Mouse (Mus musculus) spleen, adult 2 months (tissue): ENCODE data around the gene Amdhd2. TPM values are rescaled to one million over a fixed set of nuclear protein-coding genes. Genes with fewer than 3 reads are reported as not detected.
A peak's percentile ranks its signal among the peaks of the same experiment; 100 is the strongest.

Source experiments
- DNase-seq, 2 experiments: peaks; one replicate each; pipeline versions ENCODE4 v3.0.0 to v3.0.0-alpha.2; 2012 to 2021; ENCODE audit warnings: low spot score in 2 of 2, low read depth in 1 of 2
- H3K27ac ChIP-seq: fragments of 200-500 bp; 2 replicates; pipeline ENCODE4 v1.5.1; 2012; ENCODE audit warnings: low read length, inconsistent platforms; ENCODE audit not compliant: insufficient read depth
- H3K27me3 ChIP-seq: fragments of 200-500 bp; 2 replicates; pipeline ENCODE4 v1.6.1; 2012; ENCODE audit warnings: mild to moderate bottlenecking, moderate library complexity, low read length, inconsistent platforms; ENCODE audit not compliant: control insufficient read depth, insufficient read depth
- H3K36me3 ChIP-seq: fragments of 200-500 bp; 2 replicates; pipeline ENCODE4 v1.6.1; 2012; ENCODE audit warnings: mild to moderate bottlenecking, low read length, inconsistent platforms; ENCODE audit not compliant: control insufficient read depth, insufficient read depth
- H3K4me1 ChIP-seq: fragments of 200-500 bp; 2 replicates; pipeline ENCODE4 v1.6.1; 2011; ENCODE audit warnings: inconsistent platforms; ENCODE audit not compliant: control insufficient read depth, insufficient read depth, insufficient read length
- H3K4me3 ChIP-seq: fragments of 200-500 bp; 2 replicates; pipeline ENCODE4 v1.5.1; 2011; ENCODE audit warnings: mild to moderate bottlenecking, inconsistent platforms; ENCODE audit not compliant: insufficient read depth, insufficient read length; ENCODE audit errors: extremely low read depth
- CTCF ChIP-seq: fragments of 200-500 bp; IDR thresholded peaks from 2 replicates; pipeline ENCODE4 v1.5.1; 2011; ENCODE audit warnings: mild to moderate bottlenecking, inconsistent platforms; ENCODE audit not compliant: insufficient read depth, insufficient read length, insufficient replicate concordance; ENCODE audit errors: extremely low read depth
- POLR2A ChIP-seq: fragments of 200-500 bp; IDR thresholded peaks from 2 replicates; pipeline ENCODE4 v1.6.1; 2011; ENCODE audit warnings: low read depth, low read length, inconsistent platforms
- WGBS: fragments of 180-500 bp; shearing (Covaris S2); methylation state at CpG from one replicate; pipeline ENCODE4 v1.1.7; 2018; 5-methylcytosine and 5-hydroxymethylcytosine counted together
- polyA plus RNA-seq: library from polyadenylated mRNA; depleted of rRNA; stranded (reverse); fragments of >200 nt; gene quantifications from 2 replicates; pipeline ENCODE4 v1.2.3, GENCODE M21; 2012; rRNA removed

Amdhd2 gene
- 41.5 and 44.8 TPM in 2 replicates for polyA plus RNA-seq

DNA sequence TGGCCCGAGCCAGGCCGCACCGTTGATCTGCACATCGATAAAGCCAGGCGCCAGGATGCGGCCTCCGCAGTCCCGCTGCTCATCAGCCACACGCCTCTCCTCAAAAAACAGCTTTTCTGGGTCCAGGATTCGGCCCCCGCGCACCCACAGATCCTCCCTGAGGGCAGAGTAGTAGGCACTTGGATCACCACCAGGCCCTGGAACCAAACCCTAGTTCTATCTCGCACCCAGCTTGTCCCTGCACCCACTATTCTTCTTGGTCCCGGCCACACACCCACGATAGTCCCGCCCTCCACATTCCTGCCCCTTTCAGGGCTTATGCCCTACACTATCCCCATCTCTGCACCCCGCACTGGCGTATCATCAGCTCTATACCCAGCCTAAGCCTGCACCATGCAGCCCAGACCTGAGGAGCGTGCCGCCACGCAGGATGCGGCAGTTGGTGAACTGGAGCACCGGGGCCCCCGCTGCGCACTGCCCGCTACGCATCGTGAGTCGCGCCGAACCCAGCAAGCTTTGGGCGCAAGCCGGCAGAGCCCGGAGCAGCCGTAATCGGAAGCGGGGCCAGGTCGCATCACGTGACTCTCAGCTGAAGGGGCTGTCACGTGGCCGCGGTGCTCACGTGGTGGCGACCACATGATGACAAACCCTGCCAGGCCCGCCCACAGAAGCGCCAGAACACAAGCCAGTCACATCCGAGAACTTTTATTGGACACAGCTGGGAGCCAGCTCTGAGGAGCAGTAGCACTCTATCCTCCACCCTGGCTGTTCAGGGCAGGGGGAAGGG, at the start of gene Amdhd2:
Gene Amdhd2, minus strand, starts transcription at position 591 of the 787 bp plus-strand sequence.
- H3K27ac ChIP-seq, result peak within 1 kb of the TSS; percentile 77
- H3K4me3 ChIP-seq, result peak within 1 kb of the TSS; percentile 92
- WGBS, result under 1% methylated on average over 47 of the region's 47 CpGs
- DNase-seq, result peak; percentile 89 to 93
- TF ChIP-seq CTCF, result no peak
- TF ChIP-seq POLR2A, result peak; percentile 30
- peaks cover 1% of the 10 kb centered on the region; the same call in 1 of the 2 replicates for H3K36me3 ChIP-seq
- H3K4me1 ChIP-seq, result peaks cover 13% of the 10 kb centered on the region
- H3K27me3 ChIP-seq, result no peaks in the 10 kb centered on the region

DNA sequence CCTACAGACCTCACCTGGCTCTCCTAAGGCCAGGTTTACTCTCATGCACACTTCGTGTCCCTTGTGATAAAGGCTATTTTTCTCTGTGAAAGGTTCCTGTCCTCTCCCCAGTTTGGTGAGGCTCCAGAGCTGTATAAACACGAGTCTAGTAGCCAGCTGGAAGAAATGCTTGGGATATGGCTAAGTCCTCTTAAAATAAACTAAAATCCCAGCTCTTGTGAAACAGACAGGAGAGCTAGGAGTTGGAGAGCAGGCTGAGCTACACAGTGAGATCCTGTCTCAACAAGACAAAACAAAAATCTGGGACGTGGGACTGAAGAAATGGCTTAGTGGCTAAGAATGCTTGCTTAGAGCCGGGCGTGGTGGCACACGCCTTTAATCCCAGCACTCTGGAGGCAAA, 49.6 kb upstream of the Amdhd2 start:
- no peak overlapping the region for H3K4me3 ChIP-seq
- no peak overlapping the region for H3K27ac ChIP-seq
- peaks cover 15% of the 10 kb centered on the region for H3K27me3 ChIP-seq
- H3K36me3 ChIP-seq, result peaks cover 11% of the 10 kb centered on the region
- peaks cover 9% of the 10 kb centered on the region for H3K4me1 ChIP-seq
- no peak for DNase-seq
- 83% methylated on average over 6 of the region's 6 CpGs for WGBS
- TF ChIP-seq CTCF, result no peak
- no peak for TF ChIP-seq POLR2A

DNA sequence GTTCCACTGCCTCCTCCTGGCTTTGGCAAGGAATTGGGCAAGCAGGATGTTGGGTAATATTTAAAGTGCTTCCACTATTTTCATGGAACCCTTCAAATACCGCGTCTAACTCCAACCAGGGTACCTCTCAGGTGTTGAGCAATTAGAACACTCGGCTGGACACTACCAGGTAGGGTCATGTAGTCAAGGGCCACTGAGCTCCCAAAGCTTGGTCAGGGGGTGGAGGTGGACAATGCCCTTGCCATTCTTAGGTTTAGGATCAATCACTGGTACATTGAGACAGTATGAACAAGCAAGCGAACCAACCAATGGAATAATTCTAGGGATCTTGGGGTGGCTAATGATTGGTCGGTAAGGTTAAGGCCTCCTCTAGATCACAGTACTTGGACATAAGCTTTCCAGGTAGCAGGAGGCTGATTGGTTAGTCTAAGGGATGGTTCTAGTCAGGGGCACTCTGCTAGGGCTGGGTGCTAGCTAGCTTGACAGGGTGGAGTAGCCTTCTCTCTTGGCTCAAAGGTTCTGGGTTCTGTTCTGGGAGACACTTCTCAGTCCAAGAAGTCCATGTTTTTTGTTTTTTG, 49.0 kb upstream of the Amdhd2 start:
- Histone ChIP-seq H3K27me3 (peaks cover 17% of the 10 kb centered on the region), H3K4me1 (peaks cover 9% of the 10 kb centered on the region), H3K4me3 (peak overlapping the region; percentile 41; the same call in 1 of the 2 replicates), H3K36me3 (peaks cover 8% of the 10 kb centered on the region), H3K27ac (no peak overlapping the region)
- TF ChIP-seq POLR2A, result no peak
- WGBS, result 50% methylated on average over 5 of the region's 5 CpGs
- no peak for DNase-seq

DNA sequence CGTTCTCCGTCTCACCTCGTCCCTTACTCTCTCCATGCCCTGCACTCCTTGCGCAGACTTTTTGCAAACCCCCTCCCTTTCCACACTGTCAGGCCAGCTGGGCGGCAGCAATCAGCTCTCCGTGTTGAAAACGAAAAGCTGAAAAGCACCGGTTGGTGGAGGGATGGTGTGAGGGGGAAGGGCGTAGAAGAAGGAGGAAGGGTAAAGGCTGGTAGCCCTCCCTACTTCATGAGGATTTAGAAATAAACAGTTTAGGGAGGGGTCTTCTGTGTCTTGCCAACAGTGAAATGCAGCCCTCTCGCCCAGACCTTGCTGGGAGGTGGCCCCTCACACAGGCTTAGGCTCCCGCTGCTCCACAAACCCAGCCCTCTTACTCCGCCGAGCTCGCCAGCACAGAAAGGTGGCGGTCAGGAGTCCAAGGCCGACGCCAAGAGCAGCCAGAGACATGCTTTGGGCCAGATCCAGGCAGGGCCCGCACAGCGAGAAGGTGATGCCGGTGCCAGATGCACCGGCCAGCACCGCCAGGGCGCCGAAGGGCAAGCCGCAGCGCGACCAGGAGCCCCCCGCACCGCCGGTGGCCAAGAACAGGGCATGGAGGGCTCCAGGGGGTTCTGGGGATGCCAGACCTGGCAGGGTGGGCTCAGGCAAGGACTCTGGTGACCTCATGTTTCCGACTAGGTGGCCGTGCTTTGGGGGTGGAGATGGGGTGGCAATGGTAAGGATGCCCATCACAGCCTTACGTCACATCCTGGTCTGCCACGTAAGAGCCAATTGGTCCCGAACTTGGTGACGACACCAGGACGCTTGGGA, 48.3 kb upstream of the Amdhd2 start:
- peaks cover 7% of the 10 kb centered on the region for H3K36me3 ChIP-seq
- 8% methylated on average over 37 of the region's 37 CpGs for WGBS
- DNase-seq, result no peak
- peaks cover 11% of the 10 kb centered on the region for H3K4me1 ChIP-seq
- peaks cover 20% of the 10 kb centered on the region for H3K27me3 ChIP-seq
- no peak overlapping the region for H3K27ac ChIP-seq
- TF ChIP-seq POLR2A (no peak), CTCF (no peak)
- peak overlapping the region; percentile 41; the same call in 1 of the 2 replicates for H3K4me3 ChIP-seq

DNA sequence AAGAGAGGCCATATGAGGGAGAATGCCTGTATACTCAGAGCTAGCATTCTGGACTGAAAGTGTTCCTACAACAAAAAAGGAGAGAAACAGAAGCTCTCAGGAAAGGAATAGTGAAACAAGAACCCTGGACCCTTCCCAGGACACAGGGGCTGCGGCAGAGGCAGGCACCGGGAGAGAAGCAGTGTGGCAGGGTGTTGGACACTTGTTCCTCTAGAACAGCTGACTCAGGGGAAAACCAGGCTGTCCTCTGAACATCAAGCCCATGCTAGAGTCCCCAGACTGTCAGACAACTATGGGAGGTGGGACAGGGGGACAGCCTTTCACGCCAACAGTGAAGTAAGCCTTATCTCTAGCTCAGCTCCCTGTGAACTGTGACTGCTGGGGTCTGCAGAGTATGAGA, 47.0 kb upstream of the Amdhd2 start:
- no peak for DNase-seq
- Histone ChIP-seq H3K4me3 (no peak overlapping the region), H3K36me3 (peaks cover 3% of the 10 kb centered on the region; the same call in 1 of the 2 replicates), H3K27ac (no peak overlapping the region), H3K4me1 (peaks cover 23% of the 10 kb centered on the region), H3K27me3 (peaks cover 25% of the 10 kb centered on the region)
- TF ChIP-seq CTCF (no peak), POLR2A (no peak)
- 79% methylated on average over 3 of the region's 3 CpGs for WGBS

DNA sequence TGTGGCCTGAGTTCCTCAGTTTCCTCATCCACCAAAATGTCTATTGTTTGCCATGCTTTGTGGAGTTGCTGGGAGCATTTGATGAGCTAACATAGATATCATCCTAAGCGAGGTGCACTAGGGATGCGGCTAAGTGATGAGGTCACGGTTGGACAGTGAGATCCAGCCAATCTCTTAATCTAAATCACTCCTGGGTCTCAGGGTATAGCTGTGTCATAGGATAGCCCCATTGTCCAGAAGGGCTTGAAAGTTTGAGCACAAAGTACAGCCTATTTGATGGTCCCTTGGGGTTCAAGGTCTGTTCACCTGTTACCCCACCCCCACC, 46.3 kb upstream of the Amdhd2 start:
- no peak for DNase-seq
- 88% methylated on average over 3 of the region's 3 CpGs for WGBS
- H3K27ac ChIP-seq, result no peak overlapping the region
- TF ChIP-seq POLR2A (no peak), CTCF (no peak)
- no peak overlapping the region for H3K4me3 ChIP-seq
- peaks cover 24% of the 10 kb centered on the region for H3K4me1 ChIP-seq
- H3K36me3 ChIP-seq, result no peaks in the 10 kb centered on the region
- peaks cover 25% of the 10 kb centered on the region for H3K27me3 ChIP-seq
